Mouse (Mus musculus) kidney, adult 2 months (tissue): ENCODE measurements around the gene Ace2.

Source experiments
- CTCF ChIP-seq: fragments of 200-500 bp; conservative IDR thresholded peaks from 2 replicates; pipeline ENCODE4 v1.5.1; 2011; ENCODE audit warnings: low read depth, mild to moderate bottlenecking, control low read depth, low read length, moderate library complexity, mixed read lengths; ENCODE audit not compliant: insufficient read depth, insufficient read length
- POLR2A ChIP-seq: fragments of 200-500 bp; IDR thresholded peaks from one replicate; pipeline ENCODE4 v1.6.1; 2011; ENCODE audit warnings: low read depth, low read length, control low read depth

DNA sequence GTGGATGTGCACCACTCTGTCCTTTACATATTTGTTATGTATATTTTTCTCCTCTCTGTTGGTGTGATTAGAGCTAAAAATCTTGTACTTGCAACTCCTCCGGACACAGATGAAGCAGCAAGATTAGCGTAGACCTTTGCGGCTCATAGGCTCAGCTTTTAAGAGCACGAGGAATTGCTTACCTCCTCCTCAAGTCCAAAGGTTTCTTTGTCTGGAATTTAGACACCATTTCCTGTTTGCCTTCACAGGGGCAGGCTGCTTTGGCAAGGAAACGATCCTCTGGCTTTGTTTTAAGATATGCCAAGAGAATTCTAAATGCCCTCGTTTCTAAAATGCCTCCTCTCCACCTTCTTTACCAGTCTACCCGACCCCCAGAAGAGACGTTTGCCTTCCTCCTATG lies 94.2 kb downstream of the Ace2 start:
- TF ChIP-seq POLR2A (no peak), CTCF (no peak)
